Mouse (Mus musculus): ENCODE data around the gene Gm4307. TPM values are rescaled to one million over a fixed set of nuclear protein-coding genes. Genes with fewer than 3 reads are reported as not detected.
"Not testable (repeated sequence)": the region's sequence is repeated elsewhere in the genome, so short reads cannot be mapped to it uniquely, and the experiment has no call there.

The Gm4307 gene
- total and polyA plus RNA-seq, 3 experiments, result not detected

DNA sequence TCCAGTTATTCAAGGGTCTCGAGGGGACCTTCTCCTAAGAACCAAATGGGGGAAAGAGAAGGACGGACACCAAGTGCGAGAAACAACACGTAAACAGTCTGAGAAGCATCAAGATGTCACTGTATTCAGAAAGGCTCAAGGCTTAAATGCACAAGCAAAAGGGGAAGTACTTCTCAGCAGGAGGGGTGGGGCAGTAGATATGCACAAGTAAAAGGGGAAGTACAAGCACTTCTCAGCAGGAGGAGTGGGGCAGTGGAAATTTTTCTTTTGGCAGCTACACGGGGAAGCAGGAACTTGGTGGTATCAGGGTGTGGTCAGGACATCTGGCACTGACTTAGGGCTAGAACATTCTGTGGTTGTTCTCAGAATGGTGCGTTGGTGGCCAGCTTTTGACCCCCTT is 41.2 kb downstream of the Gm4307 start:
- H3K79me2 ChIP-seq (ENCODE audit: control insufficient read depth, insufficient read depth, low read length, poor library complexity); H3K27ac ChIP-seq (ENCODE audit: control insufficient read depth, low read depth, low read length); H3K4me3 ChIP-seq (ENCODE audit: control insufficient read depth in 1 of 2, insufficient read depth in 1 of 2, low read depth in 2 of 2, low read length in 2 of 2); H3K27me3 ChIP-seq (ENCODE audit: control insufficient read depth in 1 of 2, insufficient read depth in 2 of 2, low read length in 2 of 2); H3K36me3 ChIP-seq (ENCODE audit: control insufficient read depth in 1 of 2, insufficient read depth in 2 of 2, low read length in 2 of 2); H3K4me1 ChIP-seq (ENCODE audit: control insufficient read depth in 1 of 2, insufficient read depth in 2 of 2, low read length in 2 of 2); H3K9me3 ChIP-seq (replicated peaks; ENCODE audit: insufficient read depth, low read length); H3K9ac ChIP-seq (ENCODE audit: control insufficient read depth, low read depth, low read length, poor library complexity, severe bottlenecking): not testable (repeated sequence)
- peak; percentile 51 for DNase-seq (ENCODE audit: low read depth, low spot score)

Other genes starting within 250 kb of the Gm4307 start
- gene Gm4301, start 25.7 kb upstream of the Gm4307 start, total RNA-seq (2012; rRNA removed), result not detected in 2 replicates
- gene Gm4301, start 25.7 kb upstream of the Gm4307 start, polyA plus RNA-seq (2012; ENCODE audit: insufficient read depth in 1 of 2, insufficient read length in 2 of 2, low read depth in 1 of 2, low replicate concordance in 2 of 2, missing spikeins in 1 of 2), result not detected
- not detected in 2 replicates for gene Gm4302, start 20.5 kb upstream of the Gm4307 start, total RNA-seq (2012; rRNA removed)
- gene Gm4302, start 20.5 kb upstream of the Gm4307 start, polyA plus RNA-seq (2012; ENCODE audit: insufficient read depth in 1 of 2, insufficient read length in 2 of 2, low read depth in 1 of 2, low replicate concordance in 2 of 2, missing spikeins in 1 of 2), result not detected
- gene Gm4303, start 15.4 kb upstream of the Gm4307 start, total RNA-seq (2012; rRNA removed), result not detected in 2 replicates
- gene Gm4303, start 15.4 kb upstream of the Gm4307 start, polyA plus RNA-seq (2012; ENCODE audit: insufficient read depth in 1 of 2, insufficient read length in 2 of 2, low read depth in 1 of 2, low replicate concordance in 2 of 2, missing spikeins in 1 of 2), result not detected
- not detected in 2 replicates for gene Gm4305, start 10.2 kb upstream of the Gm4307 start, total RNA-seq (2012; rRNA removed)
- gene Gm4305, start 10.2 kb upstream of the Gm4307 start, polyA plus RNA-seq (2012; ENCODE audit: insufficient read depth in 1 of 2, insufficient read length in 2 of 2, low read depth in 1 of 2, low replicate concordance in 2 of 2, missing spikeins in 1 of 2), result not detected
- gene Gm4312, start 21.2 kb downstream of the Gm4307 start, total RNA-seq (2012; rRNA removed), result not detected in 2 replicates
- not detected for gene Gm4312, start 21.2 kb downstream of the Gm4307 start, polyA plus RNA-seq (2012; ENCODE audit: insufficient read depth in 1 of 2, insufficient read length in 2 of 2, low read depth in 1 of 2, low replicate concordance in 2 of 2, missing spikeins in 1 of 2)
- 6.7 and 8.9 TPM in 2 replicates for gene Tmtc3, start 126.0 kb downstream of the Gm4307 start, total RNA-seq (2012; rRNA removed)
- 1 to 10 TPM in 1 of 2 experiments, not detected in 1; 7.5 TPM for gene Tmtc3, start 126.0 kb downstream of the Gm4307 start, polyA plus RNA-seq (2012; ENCODE audit: insufficient read depth in 1 of 2, insufficient read length in 2 of 2, low read depth in 1 of 2, low replicate concordance in 2 of 2, missing spikeins in 1 of 2)
- gene Cep290, start 126.2 kb downstream of the Gm4307 start, total RNA-seq (2012; rRNA removed), result 5.2 and 5.5 TPM in 2 replicates
- 1 to 10 TPM in 1 of 2 experiments, not detected in 1; 3.8 TPM for gene Cep290, start 126.2 kb downstream of the Gm4307 start, polyA plus RNA-seq (2012; ENCODE audit: insufficient read depth in 1 of 2, insufficient read length in 2 of 2, low read depth in 1 of 2, low replicate concordance in 2 of 2, missing spikeins in 1 of 2)
- 21.3 and 22.7 TPM in 2 replicates for gene 4930430F08Rik, start 229.1 kb downstream of the Gm4307 start, total RNA-seq (2012; rRNA removed)
- 10 to 100 TPM in 1 of 2 experiments, not detected in 1; 10.5 TPM for gene 4930430F08Rik, start 229.1 kb downstream of the Gm4307 start, polyA plus RNA-seq (2012; ENCODE audit: insufficient read depth in 1 of 2, insufficient read length in 2 of 2, low read depth in 1 of 2, low replicate concordance in 2 of 2, missing spikeins in 1 of 2)
- not detected in 2 replicates for gene 1700017N19Rik, start 229.1 kb downstream of the Gm4307 start, total RNA-seq (2012; rRNA removed)
- not detected for gene 1700017N19Rik, start 229.1 kb downstream of the Gm4307 start, polyA plus RNA-seq (2012; ENCODE audit: insufficient read depth in 1 of 2, insufficient read length in 2 of 2, low read depth in 1 of 2, low replicate concordance in 2 of 2, missing spikeins in 1 of 2)